Mouse (Mus musculus) stomach, embryonic 14.5 days (tissue): ENCODE measurements around the gene 1700020A23Rik. TPM values are rescaled to one million over a fixed set of nuclear protein-coding genes. Genes with fewer than 3 reads are reported as not detected.

Experiments used
- ATAC-seq: fragments of 200-750 bp; cut with Nextera tagmentation; 2 replicates; pipeline ENCODE4 v1.8.0; 2017; ENCODE audit warnings: low read depth, moderate TSS enrichment; ENCODE audit not compliant: insufficient number of reproducible peaks, insufficient read depth, low FRiP score
- H3K27ac ChIP-seq: fragments of 300-500 bp; sonication (generic); 2 replicates; pipeline ENCODE4 v1.5.1; 2014; ENCODE audit warnings: mild to moderate bottlenecking, low read length, moderate library complexity, mixed read lengths
- H3K27me3 ChIP-seq: fragments of 300-500 bp; sonication (generic); 2 replicates; pipeline ENCODE4 v1.6.1; 2014; ENCODE audit warnings: low read length, control low read depth, mixed read lengths; ENCODE audit not compliant: control insufficient read depth, insufficient read depth
- H3K36me3 ChIP-seq: fragments of 300-500 bp; sonication (generic); 2 replicates; pipeline ENCODE4 v1.6.1; 2014; ENCODE audit warnings: mild to moderate bottlenecking, control low read depth, low read length, moderate library complexity, mixed read lengths; ENCODE audit not compliant: control insufficient read depth, insufficient read depth
- H3K4me1 ChIP-seq: fragments of 300-500 bp; sonication (generic); 2 replicates; pipeline ENCODE4 v1.6.1; 2014; ENCODE audit warnings: low read length, control low read depth, mixed read lengths; ENCODE audit not compliant: control insufficient read depth, insufficient read depth
- H3K4me2 ChIP-seq: fragments of 300-500 bp; sonication (generic); replicated peaks from 2 replicates; pipeline ENCODE4 v1.6.1; 2014; ENCODE audit warnings: low read depth, low read length, control low read depth
- H3K4me3 ChIP-seq: fragments of 300-500 bp; sonication (generic); 2 replicates; pipeline ENCODE4 v1.5.1; 2014; ENCODE audit warnings: low read depth, low read length, control low read depth
- H3K9ac ChIP-seq: fragments of 300-500 bp; sonication (generic); replicated peaks from 2 replicates; pipeline ENCODE4 v1.6.1; 2014; ENCODE audit warnings: low read depth, mild to moderate bottlenecking, control low read depth, low read length, moderate library complexity, mixed read lengths
- H3K9me3 ChIP-seq: fragments of 300-500 bp; sonication (generic); 2 replicates; pipeline ENCODE4 v1.6.1; 2016; ENCODE audit warnings: low read depth, low read length, control low read depth; ENCODE audit not compliant: control insufficient read depth
- WGBS: fragments of 180-500 bp; shearing (Covaris S2); extraction: QIAGEN DNeasy Blood & Tissue Kit; methylation state at CpG from one replicate; pipeline ENCODE4 v1.1.7; 2014; 5-methylcytosine and 5-hydroxymethylcytosine counted together
- polyA plus RNA-seq: library from polyadenylated mRNA; unstranded; fragments of >200 nt; fragmentation: Nextera tagmentation; extraction: Ambion mirVana; gene quantifications from 2 replicates; pipeline ENCODE4 v1.2.1, GENCODE M21; 2014

1700020A23Rik gene
- polyA plus RNA-seq, 1 experiment from 2014 or later = not detected

DNA sequence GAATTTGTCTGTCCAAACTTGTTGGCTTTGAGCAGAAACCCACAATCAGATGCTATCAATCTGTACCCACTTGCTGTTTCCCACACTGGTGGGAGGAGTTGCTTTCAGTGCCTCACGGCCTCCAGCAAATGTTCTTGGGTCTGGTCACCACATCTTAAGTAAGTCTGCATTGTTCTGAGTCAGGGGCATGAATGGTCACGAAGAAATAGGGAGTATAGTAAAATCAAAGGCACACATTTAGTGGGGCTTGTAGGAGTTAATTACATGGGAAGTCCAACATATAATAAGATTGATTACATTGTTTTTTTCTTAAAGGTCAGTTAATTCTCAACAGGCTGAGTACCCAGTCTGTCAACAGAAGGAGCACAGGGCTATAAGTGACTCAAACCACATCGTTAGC lies 21.9 kb upstream of the 1700020A23Rik start:
- no peak overlapping the region for H3K4me2 ChIP-seq
- H3K4me3 ChIP-seq = no peak overlapping the region
- H3K27ac ChIP-seq = no peak overlapping the region
- H3K4me1 ChIP-seq = no peaks in the 10 kb centered on the region
- no peaks in the 10 kb centered on the region for H3K36me3 ChIP-seq
- H3K9ac ChIP-seq = no peak overlapping the region
- H3K27me3 ChIP-seq = no peaks in the 10 kb centered on the region
- no peaks in the 10 kb centered on the region for H3K9me3 ChIP-seq
- no peak for ATAC-seq
- WGBS = 56% methylated on average over 3 of the region's 3 CpGs

DNA sequence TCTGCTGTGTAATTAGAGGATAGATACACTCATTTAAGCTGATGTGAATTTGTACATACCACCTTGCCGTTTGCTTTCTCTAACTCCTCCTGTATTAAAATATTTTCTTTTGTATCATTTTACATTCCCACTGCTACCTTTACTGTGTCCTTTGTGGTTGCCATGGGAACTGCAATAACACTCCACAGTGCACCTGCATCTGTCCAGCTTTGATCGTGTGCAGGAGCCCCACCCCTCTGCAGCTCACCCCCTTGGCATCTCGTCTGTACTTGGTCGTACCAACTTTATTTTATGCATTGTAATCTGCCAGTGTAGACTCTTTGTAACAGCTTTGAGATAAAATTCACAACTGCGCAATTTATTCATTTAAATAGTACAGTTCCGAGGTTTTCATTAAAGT lies 21.2 kb upstream of the 1700020A23Rik start:
- Histone ChIP-seq H3K4me3 (no peak overlapping the region), H3K27ac (no peak overlapping the region), H3K9me3 (no peaks in the 10 kb centered on the region), H3K4me2 (no peak overlapping the region), H3K36me3 (no peaks in the 10 kb centered on the region), H3K4me1 (no peaks in the 10 kb centered on the region), H3K27me3 (no peaks in the 10 kb centered on the region), H3K9ac (no peak overlapping the region)
- WGBS = 65% methylated on average over 6 of the region's 6 CpGs
- ATAC-seq = no peak

DNA sequence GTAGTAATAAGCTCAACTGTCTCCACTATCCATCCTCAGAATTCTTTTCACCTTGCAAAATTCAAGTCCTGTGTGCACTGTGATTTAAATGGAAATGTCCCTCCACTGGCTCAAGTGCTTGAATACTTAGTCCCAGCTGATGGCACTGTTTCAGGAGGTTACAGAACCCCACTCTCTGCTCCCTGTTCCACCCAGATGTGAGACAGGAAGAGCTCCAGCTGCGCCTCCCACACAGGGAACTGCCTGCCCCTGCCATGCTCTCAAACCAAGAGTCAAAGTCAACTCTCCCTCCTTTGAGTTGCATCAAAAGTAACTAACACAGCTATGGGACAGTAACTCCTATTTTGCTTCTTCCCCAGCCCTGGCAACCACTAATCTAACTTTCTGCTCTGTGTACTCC lies 18.8 kb upstream of the 1700020A23Rik start:
- no peaks in the 10 kb centered on the region for H3K27me3 ChIP-seq
- no peaks in the 10 kb centered on the region for H3K4me1 ChIP-seq
- ATAC-seq = no peak
- no peak overlapping the region for H3K4me3 ChIP-seq
- no peak overlapping the region for H3K4me2 ChIP-seq
- H3K9me3 ChIP-seq = no peaks in the 10 kb centered on the region
- H3K9ac ChIP-seq = no peak overlapping the region
- WGBS = 68% methylated on average over 1 of the region's 1 CpGs
- H3K36me3 ChIP-seq = no peaks in the 10 kb centered on the region; the same call in 1 of the 2 replicates
- no peak overlapping the region for H3K27ac ChIP-seq

DNA sequence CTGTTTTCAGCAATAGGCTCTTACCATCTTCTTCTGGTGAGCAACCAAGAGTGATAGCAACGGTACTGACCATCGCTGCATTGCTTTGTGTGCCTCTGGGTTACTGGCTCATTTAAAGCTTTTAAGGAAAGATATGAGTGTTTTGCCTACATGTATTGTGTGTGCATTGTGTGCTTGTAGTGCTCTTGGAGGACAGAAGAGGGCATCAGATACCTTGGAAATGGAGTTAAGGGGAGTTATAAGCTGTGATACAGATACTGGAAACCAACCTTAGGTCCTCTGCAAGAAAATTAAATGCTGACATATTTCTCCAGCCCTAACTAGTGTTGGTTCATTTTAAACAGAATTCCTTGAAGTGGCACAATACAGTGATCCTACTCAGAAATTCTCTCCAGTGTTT lies 16.3 kb upstream of the 1700020A23Rik start:
- Histone ChIP-seq H3K27ac (no peak overlapping the region), H3K9ac (no peak overlapping the region), H3K9me3 (no peaks in the 10 kb centered on the region), H3K4me3 (no peak overlapping the region), H3K36me3 (no peaks in the 10 kb centered on the region; the same call in 1 of the 2 replicates), H3K27me3 (no peaks in the 10 kb centered on the region), H3K4me2 (no peak overlapping the region), H3K4me1 (no peaks in the 10 kb centered on the region)
- ATAC-seq = no peak
- WGBS = 81% methylated on average over 2 of the region's 2 CpGs

DNA sequence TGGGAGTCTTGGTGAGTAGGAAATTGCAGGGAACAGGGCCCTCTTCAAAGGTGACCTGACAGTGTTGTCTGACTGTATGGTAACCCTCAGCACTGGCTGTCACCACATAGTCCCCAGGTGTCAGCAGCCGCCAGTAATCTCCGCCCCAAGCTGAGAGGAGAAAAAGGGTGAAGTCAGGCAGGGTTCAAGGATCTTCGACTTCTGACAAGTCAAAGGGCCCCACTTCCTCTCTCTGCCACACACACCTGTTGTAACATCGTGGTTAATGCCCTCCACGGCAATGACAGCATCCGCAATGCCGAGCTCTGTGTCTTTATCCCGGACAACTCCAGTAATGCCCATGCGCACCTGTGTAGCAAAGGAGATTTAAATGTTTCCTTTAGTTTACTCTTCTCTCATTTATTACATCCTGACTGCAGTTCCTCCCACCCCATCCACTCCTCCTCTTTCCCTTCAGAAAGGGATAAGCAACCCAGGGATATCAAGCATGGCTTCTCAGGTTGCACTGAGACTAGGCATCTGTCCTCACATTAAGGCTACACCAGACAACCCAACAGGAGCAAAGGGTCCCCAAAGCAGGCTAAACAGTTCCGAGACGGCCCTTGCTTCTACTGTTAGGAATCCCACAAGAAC lies 13.9 kb upstream of the 1700020A23Rik start:
- no peaks in the 10 kb centered on the region for H3K27me3 ChIP-seq
- no peak for ATAC-seq
- no peak overlapping the region for H3K4me3 ChIP-seq
- WGBS = 77% methylated on average over 11 of the region's 11 CpGs
- no peaks in the 10 kb centered on the region; the same call in 1 of the 2 replicates for H3K36me3 ChIP-seq
- no peaks in the 10 kb centered on the region for H3K9me3 ChIP-seq
- no peak overlapping the region for H3K27ac ChIP-seq
- H3K4me2 ChIP-seq = no peak overlapping the region
- H3K4me1 ChIP-seq = no peaks in the 10 kb centered on the region; the same call in 1 of the 2 replicates
- H3K9ac ChIP-seq = no peak overlapping the region

DNA sequence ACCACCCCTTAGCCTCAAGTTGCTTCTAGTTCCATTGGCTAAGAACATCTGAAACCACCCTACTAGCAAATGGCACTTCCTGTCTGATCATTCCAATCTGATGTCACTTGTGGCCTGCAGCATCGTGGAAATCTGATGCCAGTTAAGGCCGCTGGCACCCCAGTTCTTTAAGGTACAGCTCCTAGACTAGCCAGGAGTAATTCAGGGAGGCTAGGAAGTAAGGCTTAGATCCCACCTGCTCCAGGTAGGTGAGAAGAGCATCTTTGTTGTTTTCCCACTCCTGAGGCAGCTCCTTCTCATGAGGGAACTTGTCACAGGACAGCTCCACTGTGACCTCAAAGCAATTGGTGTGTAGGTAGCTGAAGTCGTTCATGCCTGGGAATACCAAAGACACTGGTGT lies 12.2 kb upstream of the 1700020A23Rik start:
- ATAC-seq = no peak
- no peak overlapping the region for H3K4me3 ChIP-seq
- H3K36me3 ChIP-seq = no peaks in the 10 kb centered on the region; the same call in 1 of the 2 replicates
- H3K4me2 ChIP-seq = no peak overlapping the region
- no peaks in the 10 kb centered on the region for H3K27me3 ChIP-seq
- 78% methylated on average over 3 of the region's 3 CpGs for WGBS
- no peak overlapping the region for H3K9ac ChIP-seq
- H3K4me1 ChIP-seq = peaks cover 9% of the 10 kb centered on the region; the same call in 1 of the 2 replicates
- no peaks in the 10 kb centered on the region for H3K9me3 ChIP-seq
- H3K27ac ChIP-seq = no peak overlapping the region

DNA sequence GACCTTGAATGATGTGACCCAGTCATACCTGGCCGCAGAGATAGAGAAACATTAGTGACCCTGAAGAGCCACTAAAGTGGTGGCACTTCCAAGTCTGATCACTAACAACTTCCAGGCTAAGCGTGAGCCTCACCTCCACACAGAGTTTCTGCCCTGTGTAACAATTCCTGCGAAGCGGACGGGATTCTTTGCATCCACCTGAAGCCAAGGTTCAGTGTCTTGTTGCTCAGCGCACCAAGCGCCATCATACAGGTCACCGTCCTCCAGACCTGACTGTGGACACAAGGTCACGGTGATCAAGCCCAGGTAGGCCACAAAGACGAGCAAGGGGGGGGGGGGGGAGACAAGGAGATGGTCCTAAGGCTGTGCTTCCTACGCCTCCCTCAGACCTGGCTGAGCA lies 9.4 kb upstream of the 1700020A23Rik start:
- no peak overlapping the region for H3K9ac ChIP-seq
- ATAC-seq = no peak
- peaks cover 15% of the 10 kb centered on the region; the same call in 1 of the 2 replicates for H3K4me1 ChIP-seq
- no peak overlapping the region for H3K4me2 ChIP-seq
- no peaks in the 10 kb centered on the region for H3K27me3 ChIP-seq
- H3K36me3 ChIP-seq = no peaks in the 10 kb centered on the region; the same call in 1 of the 2 replicates
- H3K4me3 ChIP-seq = no peak overlapping the region
- WGBS = 93% methylated on average over 11 of the region's 11 CpGs
- H3K9me3 ChIP-seq = no peaks in the 10 kb centered on the region
- no peak overlapping the region for H3K27ac ChIP-seq

DNA sequence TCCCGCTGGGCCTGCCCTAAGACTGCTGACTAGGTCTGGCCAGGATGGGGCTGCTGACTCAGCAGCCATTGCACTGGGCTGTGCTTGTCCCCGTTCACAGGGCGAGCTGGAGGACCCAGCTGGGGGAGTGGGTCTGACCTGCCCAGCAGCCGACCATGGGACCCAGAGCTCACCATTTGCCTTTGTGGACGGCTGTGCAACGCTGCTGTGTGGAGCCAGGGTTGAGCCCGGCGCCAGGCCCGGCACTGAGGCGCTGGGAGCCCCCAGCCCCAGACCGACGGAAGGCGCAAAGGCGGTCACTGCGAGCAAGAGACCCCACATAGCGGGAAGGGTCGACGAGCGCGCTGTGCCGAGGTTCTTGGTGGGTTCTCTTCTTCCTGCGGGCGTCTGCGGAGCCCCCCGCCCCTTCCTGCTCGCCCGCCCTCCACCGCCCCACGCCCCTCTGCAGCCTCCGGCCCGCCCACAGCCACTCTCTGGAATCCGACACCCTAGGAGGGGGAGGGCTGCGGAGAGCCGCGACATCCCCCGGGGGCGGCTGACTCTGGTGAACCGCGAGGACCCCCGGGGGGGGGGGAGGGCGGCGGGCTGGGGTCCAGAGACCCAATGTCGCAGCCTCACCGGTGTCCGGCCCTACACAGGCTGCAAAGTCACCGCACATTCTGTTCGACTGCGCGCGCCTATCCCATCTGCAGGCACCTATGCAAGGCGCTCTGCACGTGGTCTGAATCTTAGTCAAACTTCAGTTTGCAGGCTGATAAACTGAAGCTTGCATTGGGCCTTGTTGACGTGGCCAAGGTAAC lies 7.7 kb upstream of the 1700020A23Rik start, which contains the start of gene Cpxm1:
Cpxm1 (minus strand) TSS at position 389 of the 800 bp plus-strand sequence.
- ATAC-seq = peak; percentile 87; the same call in 1 of the 2 replicates
- Histone ChIP-seq H3K27me3 (no peaks in the 10 kb centered on the region), H3K36me3 (no peaks in the 10 kb centered on the region; the same call in 1 of the 2 replicates), H3K9me3 (no peaks in the 10 kb centered on the region), H3K4me2 (peak within 1 kb of the TSS; percentile 63), H3K27ac (peak within 1 kb of the TSS; percentile 49; the same call in 1 of the 2 replicates), H3K9ac (peak within 1 kb of the TSS; percentile 45), H3K4me1 (peaks cover 15% of the 10 kb centered on the region; the same call in 1 of the 2 replicates), H3K4me3 (peak within 1 kb of the TSS; percentile 53)
- WGBS = 1% methylated on average over 41 of the region's 53 CpGs
